Mouse (Mus musculus) embryonic fibroblast, embryonic 13.5 days (primary cell): ENCODE results near the gene Phlpp1.

Experiments
- CTCF ChIP-seq: IDR thresholded peaks from 2 replicates; pipeline ENCODE4 v1.5.1; 2011; ENCODE audit warnings: mild to moderate bottlenecking, control low read depth, low read length, moderate library complexity, borderline replicate concordance; ENCODE audit not compliant: insufficient read depth
- POLR2A ChIP-seq: IDR thresholded peaks from 2 replicates; pipeline ENCODE4 v1.6.1; 2011; ENCODE audit warnings: low read depth, mild to moderate bottlenecking, control low read depth, low read length, moderate library complexity

DNA sequence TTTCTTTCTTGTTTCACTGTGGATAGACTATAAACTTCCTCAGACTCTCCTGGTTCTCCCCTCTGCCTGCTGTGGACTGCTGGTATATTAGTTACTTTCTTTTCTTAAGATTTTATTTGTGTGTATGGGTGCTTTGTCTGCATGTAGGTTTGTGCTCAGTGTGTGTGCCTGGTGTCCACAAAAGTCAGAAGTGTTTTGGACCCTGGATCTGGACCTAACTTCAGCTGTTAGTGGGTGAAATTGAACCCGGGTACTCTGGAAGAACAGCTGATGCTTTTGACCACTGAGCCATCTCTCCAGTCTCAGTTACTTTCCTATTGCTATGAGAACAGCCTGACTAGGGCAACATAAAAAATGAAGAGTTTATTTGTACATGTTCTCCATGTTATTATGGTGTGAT is 29.5 kb downstream of the Phlpp1 start:
- TF ChIP-seq CTCF (no peak), POLR2A (no peak)
